Mouse (Mus musculus): Measurements from ENCODE around the gene Rnf145.
A peak's percentile ranks its signal among the peaks of the same experiment; 100 is the strongest.

Gene Rnf145

GRCm38 (mm10) chr11:44534999-44535750 is 16.4 kb downstream of the Rnf145 start:
- no peak for DNase-seq (ENCODE audit: low spot score in 2 of 2)

GRCm38 (mm10) chr11:44537403-44537802 is 18.6 kb downstream of the Rnf145 start:
- no peak for DNase-seq (ENCODE audit: low spot score in 2 of 2)

GRCm38 (mm10) chr11:44538101-44538500 is 19.3 kb downstream of the Rnf145 start:
- DNase-seq (ENCODE audit: low spot score in 2 of 2), result no peak

- DNase-seq (ENCODE audit: low spot score in 2 of 2), result no peak
Measured at GRCm38 (mm10) chr11:44538501-44539290, 19.9 kb downstream of the Rnf145 start.

GRCm38 (mm10) chr11:44539291-44539930 is 20.6 kb downstream of the Rnf145 start:
- no peak for DNase-seq (ENCODE audit: low spot score in 2 of 2)

- DNase-seq (ENCODE audit: low spot score in 2 of 2), result no peak
Measured at GRCm38 (mm10) chr11:44540243-44540642, 21.5 kb downstream of the Rnf145 start.

GRCm38 (mm10) chr11:44541280-44541679 is 22.5 kb downstream of the Rnf145 start:
- DNase-seq (ENCODE audit: low spot score in 2 of 2), result no peak

GRCm38 (mm10) chr11:44541813-44542212 is 23.0 kb downstream of the Rnf145 start:
- no peak for DNase-seq (ENCODE audit: low spot score in 2 of 2)

- no peak for DNase-seq (ENCODE audit: low spot score in 2 of 2)
Measured at GRCm38 (mm10) chr11:44543593-44543992, 24.8 kb downstream of the Rnf145 start.

GRCm38 (mm10) chr11:44543996-44544395 is 25.2 kb downstream of the Rnf145 start:
- DNase-seq (ENCODE audit: low spot score in 2 of 2), result no peak

- no peak for DNase-seq (ENCODE audit: low spot score in 2 of 2)
Measured at GRCm38 (mm10) chr11:44545181-44545580, 26.4 kb downstream of the Rnf145 start.

GRCm38 (mm10) chr11:44546250-44546649 is 27.5 kb downstream of the Rnf145 start:
- no peak for DNase-seq (ENCODE audit: low spot score in 2 of 2)

- DNase-seq (ENCODE audit: low spot score in 2 of 2), result peak; percentile 39 to 65
Measured at GRCm38 (mm10) chr11:44547651-44548196, 29.0 kb downstream of the Rnf145 start.

- no peak for DNase-seq (ENCODE audit: low spot score in 2 of 2)
Measured at GRCm38 (mm10) chr11:44548816-44549215, 30.1 kb downstream of the Rnf145 start.

- DNase-seq (ENCODE audit: low spot score in 2 of 2), result no peak
Measured at GRCm38 (mm10) chr11:44549511-44550278, 30.9 kb downstream of the Rnf145 start.

- no peak for DNase-seq (ENCODE audit: low spot score in 2 of 2)
Measured at GRCm38 (mm10) chr11:44550996-44551395, 32.2 kb downstream of the Rnf145 start.

GRCm38 (mm10) chr11:44554339-44554738 is 35.6 kb downstream of the Rnf145 start:
- DNase-seq (ENCODE audit: low spot score in 2 of 2), result no peak

- DNase-seq (ENCODE audit: low spot score in 2 of 2), result no peak
Measured at GRCm38 (mm10) chr11:44558521-44558920, 39.8 kb downstream of the Rnf145 start.

GRCm38 (mm10) chr11:44559466-44559865 is 40.7 kb downstream of the Rnf145 start:
- no peak for DNase-seq (ENCODE audit: low spot score in 2 of 2)

GRCm38 (mm10) chr11:44560396-44560795 is 41.6 kb downstream of the Rnf145 start:
- DNase-seq (ENCODE audit: low spot score in 2 of 2), result no peak

GRCm38 (mm10) chr11:44561476-44562015 is 42.8 kb downstream of the Rnf145 start:
- DNase-seq (ENCODE audit: low spot score in 2 of 2), result no peak
